Mouse (Mus musculus) mesoderm, embryonic 11.5 days (tissue): ENCODE measurements around the gene Rsrc2.
"Not testable (repeated sequence)": the region's sequence is repeated elsewhere in the genome, so short reads cannot be mapped to it uniquely, and the experiment has no call there.

Source experiments
- DNase-seq: peaks from one replicate; pipeline ENCODE4 v3.0.0-alpha.2; 2012; ENCODE audit warnings: low read depth, low spot score

The Rsrc2 gene

DNA sequence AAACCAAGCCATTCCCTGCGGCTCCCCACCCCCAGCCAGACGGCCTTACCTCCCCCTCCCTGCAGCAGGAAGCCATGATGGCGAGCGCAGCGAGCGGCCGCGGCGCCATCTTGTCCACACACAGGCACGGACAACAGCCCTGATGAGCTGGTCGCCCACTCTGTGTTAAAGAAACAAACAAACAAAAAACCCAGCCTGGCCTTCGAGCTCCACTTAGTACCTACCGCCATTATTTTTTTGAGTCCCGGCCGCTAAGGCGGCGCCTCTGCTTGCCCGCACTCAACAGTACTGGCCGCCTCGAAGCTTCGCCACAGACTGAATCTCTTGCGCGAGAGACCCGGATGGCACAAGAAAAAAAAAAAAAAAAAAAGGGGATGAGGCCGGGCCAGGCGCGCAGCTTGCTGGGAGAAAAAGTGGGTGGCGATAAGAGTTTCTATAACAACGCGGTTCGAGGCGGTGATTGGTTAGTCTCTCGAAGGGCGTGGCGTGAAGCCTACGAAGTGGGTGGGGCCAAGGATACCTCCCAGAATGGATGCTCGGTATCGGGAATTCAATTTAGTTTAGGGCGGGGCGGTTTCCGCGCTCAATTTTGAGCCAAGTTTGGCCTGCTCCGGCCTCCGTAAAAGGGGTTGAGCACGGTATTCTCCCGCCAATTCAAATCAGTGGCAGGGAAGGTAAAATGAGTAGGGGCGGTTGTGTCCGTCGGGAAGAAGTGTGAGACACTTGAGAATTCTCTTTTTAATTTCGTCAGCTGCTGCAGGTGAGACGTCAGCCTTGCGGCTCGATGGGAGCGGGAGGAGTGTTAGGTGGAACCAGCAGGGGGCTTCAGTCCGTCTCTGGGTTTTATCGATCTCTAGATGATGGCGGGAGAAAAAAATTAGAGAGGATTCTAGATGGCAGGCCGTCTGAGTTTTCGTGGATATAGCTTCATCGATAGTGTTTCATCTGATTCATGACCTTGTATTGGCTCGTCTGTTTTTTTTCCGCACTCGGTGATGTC lies at the start of gene Rsrc2, which contains the start of gene Kntc1:
Gene Rsrc2 (minus strand): TSS at position 350 of the 1,000 bp plus-strand sequence.
Gene Kntc1 (plus strand): TSS at position 652 of the 1,000 bp plus-strand sequence.
- peak; percentile 100 for DNase-seq

GRCm38 (mm10) chr5:123793081-123793480 lies 43.9 kb upstream of the Rsrc2 start:
- no peak for DNase-seq

DNA sequence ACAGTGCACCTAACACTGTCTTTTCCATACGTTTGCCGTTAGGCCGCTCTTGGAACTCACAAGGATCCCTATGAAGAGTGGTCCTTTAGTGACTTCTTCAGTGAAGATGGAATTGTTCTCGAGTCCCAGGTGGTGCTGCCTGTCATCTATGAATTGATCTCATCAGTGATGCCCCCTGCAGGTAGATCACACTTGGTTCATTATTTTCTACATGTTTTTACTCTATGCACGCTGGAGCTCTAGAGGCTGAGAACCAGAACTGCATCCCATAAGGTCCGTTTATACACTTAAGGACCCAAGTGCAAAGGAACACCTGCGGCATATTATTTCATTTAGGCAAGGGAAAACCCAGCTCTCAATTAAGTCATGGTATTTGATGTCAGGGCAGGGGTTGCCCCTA lies 39.8 kb upstream of the Rsrc2 start:
- no peak for DNase-seq

- DNase-seq = no peak
These were observed 32.6 kb upstream of the Rsrc2 start for GRCm38 (mm10) chr5:123781864-123782263.

DNA sequence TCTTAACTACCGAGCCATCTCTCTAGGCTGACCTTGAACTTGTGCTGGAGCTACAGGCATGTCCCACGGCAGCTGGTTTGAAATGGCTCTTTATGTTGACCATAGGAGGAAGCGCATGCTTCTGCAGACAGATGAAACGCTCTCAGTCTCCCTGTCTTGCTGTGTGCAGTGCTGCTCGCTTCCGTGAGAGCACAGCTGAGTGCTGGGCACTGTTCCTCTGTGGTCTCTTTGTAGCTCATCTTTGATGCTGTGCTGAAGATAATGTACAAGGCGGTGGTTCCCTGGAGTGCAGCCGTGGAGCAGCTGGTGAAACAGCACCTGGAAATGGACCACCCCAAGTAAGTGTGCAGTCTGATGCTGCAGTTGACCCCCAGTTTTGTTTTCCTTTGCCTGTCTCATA lies 31.5 kb upstream of the Rsrc2 start:
- no peak for DNase-seq

DNA sequence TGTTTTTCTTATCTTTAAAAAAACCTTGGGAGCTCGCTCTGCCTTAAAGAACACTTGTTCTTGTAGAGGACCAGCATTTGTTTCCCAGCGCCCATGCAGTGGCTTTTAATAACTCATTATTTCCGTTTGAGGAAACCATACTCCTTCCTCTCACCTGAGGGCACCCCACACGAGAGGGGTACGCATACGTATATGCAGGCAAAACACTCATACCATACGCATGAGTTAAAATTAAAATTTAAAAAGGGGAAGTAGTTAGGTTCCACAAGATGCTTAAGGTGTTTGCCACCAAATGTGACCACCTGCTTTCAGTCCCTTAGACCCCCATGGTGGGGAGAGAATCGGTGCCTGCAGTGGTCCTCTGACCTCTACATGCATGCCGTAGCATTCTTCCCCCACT lies 24.2 kb upstream of the Rsrc2 start:
- DNase-seq = no peak

DNA sequence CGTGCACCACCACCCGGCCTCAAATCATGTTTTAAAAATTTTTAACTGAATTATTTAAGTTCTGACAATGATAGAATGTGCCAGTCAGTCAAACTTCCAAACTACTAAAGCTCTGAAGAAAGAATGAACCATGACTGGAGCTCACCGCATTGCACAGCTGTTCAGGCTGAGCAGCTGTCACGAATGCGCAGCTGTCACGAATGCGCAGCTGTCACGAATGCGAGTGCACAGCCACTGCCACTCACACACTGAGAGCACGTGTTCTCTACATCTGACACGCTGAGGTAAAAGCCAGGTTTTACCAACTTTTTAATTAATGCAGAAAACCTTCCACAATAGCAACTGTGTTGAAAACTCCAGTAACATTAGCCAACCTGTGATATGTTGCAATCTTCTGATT lies 17.2 kb upstream of the Rsrc2 start:
- not testable (repeated sequence) for DNase-seq

DNA sequence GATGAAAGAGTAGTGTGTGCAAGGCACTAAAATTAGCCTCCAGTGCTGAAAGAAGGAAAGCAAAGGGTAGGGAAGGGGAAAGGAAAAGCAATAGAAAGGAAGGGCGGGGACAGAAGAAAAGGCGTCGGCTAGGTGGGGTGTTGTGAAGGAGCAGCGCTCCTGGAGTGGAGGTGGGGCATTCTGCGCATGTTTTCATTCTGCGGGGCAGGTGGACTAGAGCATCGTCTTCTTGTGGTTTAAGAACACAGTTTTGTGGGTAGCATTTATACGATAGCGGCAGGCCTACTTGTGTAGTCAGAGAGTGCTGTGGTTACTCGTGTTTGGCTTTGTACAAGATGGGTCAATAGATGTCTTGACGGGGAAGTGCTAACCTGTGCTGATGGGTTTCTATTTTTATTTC lies 16.3 kb upstream of the Rsrc2 start:
- no peak for DNase-seq

DNA sequence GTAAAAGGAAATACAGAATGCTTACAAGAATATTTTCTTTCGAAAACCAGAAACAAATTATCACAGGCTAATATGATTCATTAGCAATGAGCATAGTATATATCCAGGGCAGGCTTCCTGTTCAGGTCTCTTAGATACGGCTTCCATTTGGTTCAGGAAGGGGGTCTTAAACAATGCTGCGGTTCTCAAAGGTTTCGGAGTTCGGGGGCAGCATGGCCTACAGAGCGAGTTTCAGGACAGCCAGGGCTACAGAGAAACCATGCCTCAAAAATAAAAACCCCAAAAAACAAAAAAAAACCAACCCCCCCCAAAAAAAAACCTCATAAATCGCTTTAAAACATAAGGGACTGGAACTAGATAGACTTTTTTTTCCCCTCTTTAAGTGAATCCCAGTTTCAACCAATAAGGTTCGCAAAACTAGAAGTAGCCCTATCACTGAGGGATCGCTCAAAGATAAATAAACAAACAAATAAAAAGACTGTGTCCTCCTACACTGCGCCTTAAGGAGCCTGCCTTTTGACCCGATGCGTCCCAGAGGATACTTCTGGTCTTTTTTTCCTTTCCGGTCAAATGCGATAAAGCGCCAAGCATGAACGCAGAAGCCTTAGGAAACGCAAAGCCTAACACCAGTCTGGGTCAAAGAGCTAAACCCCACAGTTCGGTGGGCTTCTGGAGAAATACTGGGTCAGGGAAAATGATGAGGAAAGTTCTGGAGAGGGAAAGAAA lies 712 bp downstream of the Rsrc2 start:
- no peak for DNase-seq

GRCm38 (mm10) chr5:123747604-123748003 lies 1.6 kb downstream of the Rsrc2 start:
- DNase-seq = no peak

GRCm38 (mm10) chr5:123746253-123746652 lies 3.0 kb downstream of the Rsrc2 start:
- DNase-seq = no peak

DNA sequence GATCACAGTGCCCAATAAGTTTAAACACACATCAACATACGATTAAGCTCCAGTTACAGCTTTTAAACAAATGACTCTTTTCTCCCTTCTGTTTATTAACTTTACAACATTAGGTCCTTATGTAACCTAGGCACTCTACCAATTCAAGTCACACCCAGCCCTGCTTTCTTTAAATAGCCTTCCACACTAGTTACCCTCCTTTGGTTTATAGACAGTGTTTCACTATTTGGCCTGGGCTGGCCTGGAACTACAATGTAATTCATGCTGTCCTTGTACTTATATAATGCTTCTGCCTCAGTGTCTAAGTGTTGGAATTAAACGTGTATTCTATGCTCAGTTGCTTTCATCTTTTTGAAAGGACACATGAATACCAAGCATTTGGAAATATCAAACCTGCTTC lies 4.9 kb downstream of the Rsrc2 start:
- no peak for DNase-seq

GRCm38 (mm10) chr5:123730981-123731380 lies 18.2 kb downstream of the Rsrc2 start:
- no peak for DNase-seq

GRCm38 (mm10) chr5:123723816-123724215 lies 25.4 kb downstream of the Rsrc2 start:
- DNase-seq = not testable (repeated sequence)

DNA sequence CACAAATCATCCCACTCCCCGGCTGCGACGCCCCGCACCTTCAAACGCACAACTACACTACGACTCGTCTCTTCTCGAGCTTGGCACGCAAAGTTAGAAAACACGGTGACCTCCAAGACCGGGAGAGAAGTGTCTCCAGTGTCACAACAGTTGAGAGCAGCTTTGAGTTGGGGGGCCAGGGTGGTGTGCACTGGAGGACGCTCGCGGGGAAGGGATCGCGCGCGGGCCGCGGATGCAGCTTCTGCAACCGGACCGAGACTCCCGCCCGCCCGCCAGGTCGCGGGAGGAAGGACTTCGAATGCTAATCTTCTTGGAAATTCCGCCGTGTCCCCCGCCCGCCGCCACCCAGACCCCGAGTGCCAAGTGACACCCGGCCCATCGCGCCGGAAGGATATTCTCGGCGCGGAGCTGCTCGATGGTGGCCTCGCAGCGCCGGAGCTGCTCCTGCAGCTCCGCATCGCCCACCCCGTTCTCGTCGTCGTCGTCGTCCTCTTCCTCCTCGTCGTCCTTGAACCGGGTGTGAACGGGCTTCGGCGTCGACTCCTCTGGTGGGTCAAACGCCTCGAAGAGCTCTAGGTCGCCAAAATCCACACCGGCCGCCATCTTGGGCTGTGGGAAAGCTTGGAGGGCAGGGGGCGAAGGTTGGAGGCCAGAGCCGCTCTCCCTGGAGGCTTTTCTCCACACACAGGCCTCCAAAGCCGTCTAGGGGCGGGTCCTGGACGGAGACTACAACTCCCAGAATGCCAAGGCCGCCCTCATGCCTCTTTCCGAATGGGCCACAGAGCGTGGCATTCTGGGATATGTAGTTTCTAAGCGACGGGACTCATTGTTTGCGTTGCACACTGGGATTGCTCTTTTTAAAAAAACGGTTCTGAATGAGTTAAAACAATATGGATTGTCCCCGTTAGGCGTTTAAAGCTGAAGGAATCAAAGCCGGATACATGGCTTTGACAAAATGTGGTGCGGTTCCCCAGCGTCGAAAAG lies 28.6 kb downstream of the Rsrc2 start, which contains the start of gene Zcchc8:
Gene Zcchc8 (minus strand): TSS at position 773 of the 984 bp plus-strand sequence.
- DNase-seq = peak; percentile 98

- DNase-seq = no peak
These were observed 34.6 kb downstream of the Rsrc2 start for GRCm38 (mm10) chr5:123714622-123715021.

DNA sequence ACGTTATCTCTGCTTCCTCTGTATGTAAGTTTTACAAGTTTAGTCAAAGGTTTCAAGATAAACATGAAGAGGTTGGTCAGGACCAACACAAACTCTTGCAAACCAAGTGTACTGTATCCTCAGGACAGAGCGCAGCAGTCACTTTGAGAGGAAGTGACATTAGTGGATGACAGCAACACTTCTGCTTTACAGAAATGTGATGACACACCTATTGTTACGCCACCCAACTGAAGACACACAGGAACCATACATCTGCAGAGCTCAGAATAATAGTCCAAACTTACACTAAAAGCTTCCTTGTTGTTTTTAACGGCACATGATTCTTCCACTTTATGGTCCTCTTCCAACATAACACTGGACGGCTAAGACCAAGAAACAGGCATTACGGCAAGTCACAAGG lies 35.4 kb downstream of the Rsrc2 start:
- DNase-seq = no peak

- DNase-seq = no peak
These were observed 39.6 kb downstream of the Rsrc2 start for GRCm38 (mm10) chr5:123709571-123709970.

GRCm38 (mm10) chr5:123708598-123708997 lies 40.6 kb downstream of the Rsrc2 start:
- no peak for DNase-seq

- DNase-seq = no peak
These were observed 48.6 kb downstream of the Rsrc2 start for GRCm38 (mm10) chr5:123700625-123701024.

DNA sequence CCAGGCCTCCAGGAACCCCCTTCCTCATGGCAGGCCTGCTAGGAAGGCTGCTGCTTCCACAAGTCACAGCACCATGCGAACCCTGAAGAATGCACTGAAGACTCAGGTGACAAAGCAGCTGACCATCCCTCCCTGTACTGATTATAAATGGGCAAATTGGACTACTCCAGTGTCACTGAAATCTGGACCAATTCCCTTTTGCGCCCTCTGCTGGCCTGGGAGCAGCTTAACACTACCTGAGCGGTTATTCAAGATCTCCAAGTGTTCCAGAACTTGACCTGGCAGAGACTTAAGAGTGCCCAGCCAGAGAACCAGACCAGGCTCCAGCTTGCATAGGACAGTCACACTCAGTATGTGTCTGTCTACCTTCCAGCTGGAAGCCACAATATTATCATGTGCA lies 50.0 kb downstream of the Rsrc2 start:
- peak; percentile 75 for DNase-seq
